Mouse (Mus musculus): ENCODE measurements around the gene Alg3.

DNA sequence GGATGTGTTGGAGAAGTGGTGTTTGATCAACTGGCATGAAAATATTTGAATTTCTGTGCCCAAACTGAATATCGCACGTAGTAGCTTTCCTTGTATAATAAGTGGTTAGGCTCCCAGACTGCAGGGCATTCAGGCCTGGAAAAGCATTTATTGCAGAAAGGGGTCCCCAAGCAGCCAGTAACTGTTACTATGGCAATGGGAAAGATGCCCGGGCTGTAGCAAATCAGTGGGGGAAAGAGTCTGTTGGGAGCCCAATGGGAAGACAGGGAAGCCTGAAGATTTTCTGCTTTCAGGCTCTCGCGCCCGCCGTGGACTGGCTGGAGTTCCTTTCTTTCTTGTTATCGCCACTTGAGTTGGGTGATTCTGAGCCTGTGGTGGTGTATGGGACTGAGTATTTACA lies 26.8 kb upstream of the Alg3 start:
- TF ChIP-seq CTCF (IDR thresholded peaks at IDR 0.05; ENCODE audit: control insufficient read depth, insufficient read depth, insufficient read length) (no peak), MYOG (IDR thresholded peaks at IDR 0.05; ENCODE audit: control insufficient read depth, extremely low read depth, insufficient read length) (no peak), USF1 (IDR thresholded peaks at IDR 0.05; ENCODE audit: low read depth) (no peak), MAX (IDR thresholded peaks at IDR 0.05) (no peak), CEBPB (IDR thresholded peaks at IDR 0.05; ENCODE audit: low read depth) (no peak), MYOD1 (IDR thresholded peaks at IDR 0.05; ENCODE audit: control insufficient read depth, insufficient read length, low read depth) (no peak), FOSL1 (IDR thresholded peaks at IDR 0.05; ENCODE audit: insufficient read depth, low read length, poor library complexity, severe bottlenecking) (no peak)

All from C2C12 (cell line).